Mouse (Mus musculus) ES-E14 (cell line): Measurements from ENCODE around the gene Il1rl2. TPM values are rescaled to one million over a fixed set of nuclear protein-coding genes. Genes with fewer than 3 reads are reported as not detected.
"Not testable (repeated sequence)": the region's sequence is repeated elsewhere in the genome, so short reads cannot be mapped to it uniquely, and the experiment has no call there.

Experiments used
- DNase-seq: peaks from one replicate; pipeline ENCODE4 v3.0.0-alpha.2; 2013; ENCODE audit warnings: low read depth, low spot score
- H3K27ac ChIP-seq: 2 replicates; pipeline ENCODE4 v1.5.1; 2012; ENCODE audit warnings: low read depth, mild to moderate bottlenecking, low read length, moderate library complexity, mixed read lengths; ENCODE audit not compliant: poor library complexity, insufficient read depth, severe bottlenecking
- H3K36me3 ChIP-seq: 2 replicates; pipeline ENCODE4 v1.6.1; 2012; ENCODE audit warnings: mild to moderate bottlenecking, low read length, moderate library complexity, mixed read lengths; ENCODE audit not compliant: control insufficient read depth, poor library complexity, insufficient read depth, severe bottlenecking
- H3K4me1 ChIP-seq, 2 experiments: fragments of 150-350 bp in 1 of 2; sonication (generic) in 1 of 2; 2 replicates each; pipeline ENCODE4 v1.6.1; 2012; ENCODE audit warnings: low read length in 2 of 2, mild to moderate bottlenecking in 1 of 2, mixed read lengths in 1 of 2; ENCODE audit not compliant: control insufficient read depth in 2 of 2, insufficient read depth in 2 of 2, poor library complexity in 1 of 2
- H3K4me3 ChIP-seq, 2 experiments: fragments of 150-350 bp in 1 of 2; sonication (generic) in 1 of 2; 2 replicates each; pipeline ENCODE4 v1.5.1; 2012; ENCODE audit warnings: low read length in 2 of 2, low read depth in 1 of 2, mild to moderate bottlenecking in 1 of 2, mixed read lengths in 1 of 2; ENCODE audit not compliant: insufficient read depth in 1 of 2, poor library complexity in 1 of 2, severe bottlenecking in 1 of 2
- H3K9ac ChIP-seq: 2 replicates; pipeline ENCODE4 v1.6.1; 2012; ENCODE audit warnings: low read depth, mild to moderate bottlenecking, low read length, mixed read lengths; ENCODE audit not compliant: poor library complexity, insufficient read depth, severe bottlenecking
- H3K9me3 ChIP-seq: fragments of 150-350 bp; sonication (generic); 2 replicates; pipeline ENCODE4 v1.6.1; 2012; ENCODE audit warnings: low read depth, mild to moderate bottlenecking, low read length; ENCODE audit not compliant: control insufficient read depth, insufficient read depth
- CHD2 ChIP-seq: IDR thresholded peaks from 2 replicates; pipeline ENCODE4 v1.6.1; 2014; ENCODE audit warnings: mild to moderate bottlenecking, low read depth, low read length, inconsistent platforms
- HCFC1 ChIP-seq: IDR thresholded peaks from 2 replicates; pipeline ENCODE4 v1.6.1; 2012; ENCODE audit warnings: low read length, inconsistent platforms, borderline replicate concordance; ENCODE audit not compliant: insufficient read depth
- MAFK ChIP-seq: IDR thresholded peaks from 2 replicates; pipeline ENCODE4 v1.6.1; 2014; ENCODE audit warnings: mild to moderate bottlenecking, low read depth, low read length, inconsistent platforms; ENCODE audit not compliant: insufficient read depth
- ZC3H11A ChIP-seq: IDR thresholded peaks from 2 replicates; pipeline ENCODE4 v1.6.1; 2012; ENCODE audit warnings: low read depth, mild to moderate bottlenecking, inconsistent platforms, low read length, borderline replicate concordance
- ZNF384 ChIP-seq: IDR thresholded peaks from 2 replicates; pipeline ENCODE4 v1.6.1; 2012; ENCODE audit warnings: low read depth, low read length, inconsistent platforms
- in situ Hi-C, 2 experiments: fragments of 600-800 bp; cut with MboI; formaldehyde crosslinking; loops; one replicate each; pipeline ENCODE4 v1.15.1; 2025; ENCODE audit warnings: low sequenced_read_pairs in 2 of 2, inconsistent platforms in 1 of 2; ENCODE audit not compliant: unreplicated experiment in 2 of 2
- total RNA-seq: library from RNA; depleted of rRNA; stranded (reverse); fragments of 300-350 nt; gene quantifications from 2 replicates; pipeline ENCODE4 v1.2.3, GENCODE M21; 2012

The Il1rl2 gene
- total RNA-seq, 1 experiment, result 0.27 TPM

- Histone ChIP-seq H3K9ac (no peak overlapping the region), H3K27ac (no peak overlapping the region), H3K9me3 (no peaks in the 10 kb centered on the region), H3K4me1 (0 out of 4 replicates have a peak, but pooled peaks cover 0 to 1% of the 10 kb centered on the region in 2 experiments), H3K4me3 (no peak overlapping the region), H3K36me3 (no peaks in the 10 kb centered on the region)
- in situ Hi-C loops, result no loop called here
- TF ChIP-seq MAFK, result no peak
- no peak for TF ChIP-seq CHD2
- TF ChIP-seq ZNF384, result no peak
- TF ChIP-seq HCFC1, result no peak
- no peak for TF ChIP-seq ZC3H11A
- DNase-seq, result no peak
Observed at GRCm38 (mm10) chr1:40292231-40292630, 32.2 kb upstream of the Il1rl2 start.

GRCm38 (mm10) chr1:40293891-40294290, 30.5 kb upstream of the Il1rl2 start:
- no peak for DNase-seq
- Histone ChIP-seq H3K4me1 (0 out of 4 replicates have a peak, but pooled peaks cover 0 to 1% of the 10 kb centered on the region in 2 experiments), H3K4me3 (no peak overlapping the region), H3K27ac (no peak overlapping the region), H3K36me3 (no peaks in the 10 kb centered on the region), H3K9ac (no peak overlapping the region), H3K9me3 (no peaks in the 10 kb centered on the region)
- in situ Hi-C loops, result no loop called here
- no peak for TF ChIP-seq CHD2

GRCm38 (mm10) chr1:40294824-40295223, 29.6 kb upstream of the Il1rl2 start:
- no peak overlapping the region for H3K27ac ChIP-seq
- H3K4me3 ChIP-seq, result no peak overlapping the region
- H3K36me3 ChIP-seq, result no peaks in the 10 kb centered on the region
- H3K9me3 ChIP-seq, result no peaks in the 10 kb centered on the region
- H3K4me1 ChIP-seq, result 0 out of 4 replicates have a peak, but pooled peaks cover 0 to 1% of the 10 kb centered on the region in 2 experiments
- no peak for DNase-seq
- in situ Hi-C loops, result no loop called here
- no peak for TF ChIP-seq MAFK
- TF ChIP-seq CHD2, result no peak
- TF ChIP-seq HCFC1, result no peak
- TF ChIP-seq ZNF384, result no peak
- no peak for TF ChIP-seq ZC3H11A
- no peak overlapping the region for H3K9ac ChIP-seq

GRCm38 (mm10) chr1:40298053-40298452, 26.4 kb upstream of the Il1rl2 start:
- in situ Hi-C loops, result no loop called here
- Histone ChIP-seq H3K36me3 (no peaks in the 10 kb centered on the region), H3K4me1 (peaks cover under 1 to 2% of the 10 kb centered on the region in 2 experiments; a peak in 1 of 4 replicates), H3K9me3 (no peaks in the 10 kb centered on the region), H3K27ac (no peak overlapping the region), H3K9ac (no peak overlapping the region), H3K4me3 (no peak overlapping the region)
- DNase-seq, result no peak
- TF ChIP-seq HCFC1 (no peak), ZC3H11A (no peak), ZNF384 (no peak), MAFK (no peak), CHD2 (no peak)

- peaks cover 3 to 6% of the 10 kb centered on the region in 2 experiments; a peak in 2 of 4 replicates for H3K4me1 ChIP-seq
- no peak for DNase-seq
- no peaks in the 10 kb centered on the region for H3K36me3 ChIP-seq
- no peak overlapping the region for H3K9ac ChIP-seq
- peak overlapping the region; percentile 66 for H3K27ac ChIP-seq
- no peak overlapping the region for H3K4me3 ChIP-seq
- TF ChIP-seq MAFK (no peak), CHD2 (no peak), ZNF384 (no peak), ZC3H11A (no peak), HCFC1 (no peak)
- H3K9me3 ChIP-seq, result no peaks in the 10 kb centered on the region
- in situ Hi-C loops, result no loop called here
Observed at GRCm38 (mm10) chr1:40303179-40303866, 21.1 kb upstream of the Il1rl2 start.

DNA sequence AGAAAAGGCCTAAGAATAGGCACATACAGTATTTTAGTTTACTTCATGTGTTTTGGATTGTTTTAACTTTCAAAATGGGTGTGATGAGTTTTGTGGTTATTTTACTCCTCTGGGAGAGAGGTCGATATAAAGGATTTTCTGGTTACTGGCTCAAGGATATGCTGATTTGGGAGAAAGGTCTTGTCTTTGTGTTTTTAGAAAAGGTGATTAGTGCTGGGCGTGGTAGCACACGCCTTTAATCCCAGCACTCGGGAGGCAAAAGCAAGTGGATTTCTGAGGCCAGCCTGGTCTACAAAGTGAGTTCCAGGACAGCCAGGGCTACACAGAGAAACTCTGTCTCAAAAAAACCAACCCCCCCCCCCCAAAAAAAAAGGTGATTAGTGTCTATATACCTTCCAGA, 20.1 kb upstream of the Il1rl2 start:
- H3K9ac ChIP-seq, DNase-seq, in situ Hi-C loops, H3K4me3 ChIP-seq, H3K27ac ChIP-seq, H3K36me3 ChIP-seq, H3K9me3 ChIP-seq, H3K4me1 ChIP-seq: not testable (repeated sequence)
